Mouse (Mus musculus) lung, adult 18-20 months (tissue): ENCODE measurements around the gene Sorbs2.

ENCODE experiments used
- DNase-seq, 2 experiments: peaks; one replicate each; pipeline ENCODE4 v3.0.0; 2022; ENCODE audit warnings: mixed read lengths in 2 of 2

Sorbs2 gene

GRCm38 (mm10) chr8:45760622-45761021, 253.0 kb downstream of the Sorbs2 start:
- no peak for DNase-seq

GRCm38 (mm10) chr8:45761053-45761452, 253.5 kb downstream of the Sorbs2 start:
- DNase-seq, result no peak

GRCm38 (mm10) chr8:45762982-45763689, 255.5 kb downstream of the Sorbs2 start:
- DNase-seq, result no peak

- DNase-seq, result peak; percentile 7 to 14
Observed at GRCm38 (mm10) chr8:45763690-45764342, 256.2 kb downstream of the Sorbs2 start.

- no peak for DNase-seq
Observed at GRCm38 (mm10) chr8:45766138-45766537, 258.6 kb downstream of the Sorbs2 start.

GRCm38 (mm10) chr8:45774841-45775240, 267.3 kb downstream of the Sorbs2 start:
- no peak for DNase-seq

- no peak for DNase-seq
Observed at GRCm38 (mm10) chr8:45775481-45775880, 267.9 kb downstream of the Sorbs2 start.

GRCm38 (mm10) chr8:45776366-45776765, 268.8 kb downstream of the Sorbs2 start:
- no peak for DNase-seq

GRCm38 (mm10) chr8:45776977-45777376, 269.4 kb downstream of the Sorbs2 start:
- no peak for DNase-seq

- DNase-seq, result peak in 1 of 2 experiments; percentile 8
Observed at GRCm38 (mm10) chr8:45780585-45780984, 273.0 kb downstream of the Sorbs2 start.

- DNase-seq, result no peak
Observed at GRCm38 (mm10) chr8:45788610-45789009, 281.0 kb downstream of the Sorbs2 start.

GRCm38 (mm10) chr8:45794847-45795246, 287.3 kb downstream of the Sorbs2 start:
- no peak for DNase-seq

GRCm38 (mm10) chr8:45796331-45796740, 288.7 kb downstream of the Sorbs2 start:
- DNase-seq, result peak; percentile 46 to 49

- DNase-seq, result no peak
Observed at GRCm38 (mm10) chr8:45799517-45799916, 291.9 kb downstream of the Sorbs2 start.

- no peak for DNase-seq
Observed at GRCm38 (mm10) chr8:45808597-45808996, 301.0 kb downstream of the Sorbs2 start.

GRCm38 (mm10) chr8:45816765-45817426, 309.3 kb downstream of the Sorbs2 start:
- peak; percentile 15 to 33 for DNase-seq

- no peak for DNase-seq
Observed at GRCm38 (mm10) chr8:45821650-45822049, 314.1 kb downstream of the Sorbs2 start.

GRCm38 (mm10) chr8:45829985-45830548, 322.5 kb downstream of the Sorbs2 start:
- DNase-seq, result no peak

GRCm38 (mm10) chr8:45833896-45834295, 326.3 kb downstream of the Sorbs2 start:
- DNase-seq, result no peak

- DNase-seq, result no peak
Observed at GRCm38 (mm10) chr8:45843306-45843705, 335.7 kb downstream of the Sorbs2 start.

- no peak for DNase-seq
Observed at GRCm38 (mm10) chr8:45844097-45844885, 336.7 kb downstream of the Sorbs2 start.

- no peak for DNase-seq
Observed at GRCm38 (mm10) chr8:45844911-45845481, 337.4 kb downstream of the Sorbs2 start.
